Mouse (Mus musculus) megakaryocyte, adult 5-6 weeks (primary cell): ENCODE data around the gene Tfb2m. TPM values are rescaled to one million over a fixed set of nuclear protein-coding genes. Genes with fewer than 3 reads are reported as not detected.

Experiments
- ATAC-seq: 2 replicates; pipeline ENCODE4 v1.8.0; 2016; ENCODE audit warnings: mild to moderate bottlenecking, inconsistent platforms; ENCODE audit not compliant: poor library complexity, severe bottlenecking
- total RNA-seq, 2 experiments: library from RNA; stranded (forward) in 1 of 2; stranded (reverse) in 1 of 2; fragments of 153-499, 151-499 nt in 1 of 2; fragments of 221-1000, 200-1000 nt in 1 of 2; gene quantifications; 2 replicates each; pipeline versions ENCODE4 v1.2.3 to v1.2.4; 2015 to 2017

Tfb2m gene
- total RNA-seq (2015) (19.9 and 25.2 TPM in 2 replicates), total RNA-seq (2017) (19.6 and 33.1 TPM in 2 replicates)

- ATAC-seq: peak; percentile 86
Observed at GRCm38 (mm10) chr1:179545768-179546550, at the start of gene Tfb2m, which contains the start of gene Cnst. Gene Tfb2m (minus strand): TSS chr1:179546267. Gene Cnst (plus strand): TSS chr1:179546370.

GRCm38 (mm10) chr1:179592972-179593371 lies 46.9 kb upstream of the Tfb2m start:
- ATAC-seq: peak; percentile 57; the same call in 1 of the 2 replicates

DNA sequence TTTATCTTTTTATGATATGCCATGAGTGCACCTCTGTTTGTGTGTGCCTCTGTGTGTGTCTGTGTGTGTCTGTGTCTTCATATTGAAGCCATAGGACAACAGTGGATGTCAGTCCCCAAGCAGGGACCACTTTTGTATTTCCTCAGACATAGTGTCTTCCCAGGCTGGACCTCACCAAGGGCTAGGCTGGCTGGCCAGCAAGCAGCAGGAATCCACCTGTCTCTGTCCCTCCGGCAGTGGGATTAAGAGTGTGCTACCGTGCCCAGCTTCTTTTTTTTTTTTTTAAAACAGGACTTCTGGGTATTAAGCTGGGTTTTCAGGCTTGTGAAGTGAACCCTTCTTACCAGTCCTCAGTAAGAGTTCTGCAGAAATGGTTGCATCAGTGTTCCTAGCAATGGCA lies 46.1 kb upstream of the Tfb2m start:
- ATAC-seq: no peak

DNA sequence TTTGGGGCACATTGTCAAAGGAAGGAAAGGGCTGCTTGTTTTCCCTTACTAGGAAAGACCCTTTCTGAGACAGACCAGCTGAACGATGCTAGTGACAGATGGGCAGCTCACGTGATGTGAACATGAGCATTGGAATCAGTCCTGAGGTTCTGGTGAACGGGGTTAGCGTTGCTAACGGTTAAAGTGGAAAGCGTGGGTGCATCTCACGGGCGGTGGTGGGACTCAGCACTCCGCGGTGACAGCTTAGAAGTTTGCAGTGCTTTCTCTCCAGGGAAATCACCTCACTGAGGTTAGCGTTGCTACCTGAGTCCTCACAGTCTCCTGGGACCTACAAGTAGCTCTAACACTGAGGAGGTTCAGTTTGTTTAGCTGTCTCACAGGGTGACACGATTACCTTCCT lies 45.6 kb upstream of the Tfb2m start:
- no peak for ATAC-seq

DNA sequence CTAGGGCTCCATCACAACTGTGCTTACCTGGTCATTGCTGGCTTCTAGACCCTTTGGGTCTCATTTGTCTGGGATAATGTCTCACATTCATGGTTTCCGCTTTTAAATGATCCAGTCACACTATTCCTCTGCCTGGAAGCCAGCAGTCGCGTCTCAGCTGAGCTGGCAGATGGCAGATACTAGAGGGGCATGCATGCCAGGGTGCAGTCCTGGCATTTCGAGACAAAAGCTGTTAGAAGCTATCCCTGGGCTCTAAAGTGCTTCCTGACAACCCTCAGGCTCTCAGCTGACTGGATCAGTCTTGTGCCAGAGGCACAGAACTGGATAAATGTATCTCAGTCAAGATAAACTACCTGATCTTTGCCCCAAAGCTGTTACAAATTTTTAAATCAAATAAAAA lies 42.2 kb upstream of the Tfb2m start:
- no peak for ATAC-seq

- ATAC-seq: peak; percentile 81
Observed at GRCm38 (mm10) chr1:179586430-179587095, 40.5 kb upstream of the Tfb2m start.

GRCm38 (mm10) chr1:179585646-179586045 lies 39.6 kb upstream of the Tfb2m start:
- no peak for ATAC-seq

- no peak for ATAC-seq
Observed at GRCm38 (mm10) chr1:179584220-179584619, 38.2 kb upstream of the Tfb2m start.

- no peak for ATAC-seq
Observed at GRCm38 (mm10) chr1:179583090-179583489, 37.0 kb upstream of the Tfb2m start.

GRCm38 (mm10) chr1:179582021-179582433 lies 36.0 kb upstream of the Tfb2m start:
- ATAC-seq: no peak

GRCm38 (mm10) chr1:179581422-179581821 lies 35.4 kb upstream of the Tfb2m start:
- no peak for ATAC-seq

DNA sequence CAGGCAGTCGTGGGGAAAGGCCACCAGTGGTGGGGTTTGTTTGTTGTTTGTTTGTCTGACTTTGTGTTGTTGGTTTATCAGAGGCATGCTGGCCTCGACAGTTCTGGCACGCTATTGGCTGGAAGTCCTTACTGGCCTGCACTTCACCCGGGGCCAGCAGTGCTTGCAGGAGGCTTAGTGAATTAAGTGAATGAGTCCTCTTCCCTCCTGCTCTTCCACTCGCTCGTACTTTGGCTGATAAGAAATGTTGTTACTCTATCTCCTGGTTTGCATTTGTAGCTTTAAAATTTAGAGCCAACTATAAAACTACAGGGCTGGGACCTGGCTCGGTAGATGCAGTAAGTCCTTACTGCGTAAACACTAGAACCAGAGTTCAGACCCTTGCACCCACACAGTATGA lies 34.1 kb upstream of the Tfb2m start:
- ATAC-seq: no peak

- ATAC-seq: no peak
Observed at GRCm38 (mm10) chr1:179578625-179579024, 32.6 kb upstream of the Tfb2m start.

DNA sequence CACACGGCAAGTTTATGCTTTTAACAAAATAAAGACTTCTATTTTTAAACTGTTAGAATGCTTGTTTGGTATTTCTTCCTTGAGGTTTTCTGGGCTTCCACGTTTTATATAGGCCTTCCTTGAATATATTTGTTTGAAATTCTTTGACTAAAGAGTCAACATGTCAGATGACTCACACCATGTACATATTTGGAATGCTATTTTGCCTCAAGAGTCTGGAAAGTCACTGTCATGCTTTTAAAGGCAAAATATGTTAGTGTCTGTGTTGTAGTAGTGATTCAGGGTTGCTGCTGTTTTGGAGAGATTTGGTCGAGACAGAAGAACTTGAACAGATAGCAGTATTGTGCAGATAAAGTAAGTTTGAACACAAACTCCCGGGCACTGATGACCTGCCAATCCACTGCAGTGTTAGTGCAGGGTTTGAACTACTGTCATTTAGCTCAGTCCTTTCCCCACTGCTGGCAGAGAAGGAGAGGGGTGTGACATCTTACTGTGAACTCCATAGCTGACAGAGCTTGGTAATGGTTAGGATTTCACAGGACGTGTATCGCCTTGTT lies 27.7 kb upstream of the Tfb2m start:
- ATAC-seq: no peak

GRCm38 (mm10) chr1:179571686-179572085 lies 25.6 kb upstream of the Tfb2m start:
- ATAC-seq: no peak

- ATAC-seq: no peak
Observed at GRCm38 (mm10) chr1:179570482-179570881, 24.4 kb upstream of the Tfb2m start.

GRCm38 (mm10) chr1:179568690-179569398 lies 22.8 kb upstream of the Tfb2m start:
- ATAC-seq: no peak

DNA sequence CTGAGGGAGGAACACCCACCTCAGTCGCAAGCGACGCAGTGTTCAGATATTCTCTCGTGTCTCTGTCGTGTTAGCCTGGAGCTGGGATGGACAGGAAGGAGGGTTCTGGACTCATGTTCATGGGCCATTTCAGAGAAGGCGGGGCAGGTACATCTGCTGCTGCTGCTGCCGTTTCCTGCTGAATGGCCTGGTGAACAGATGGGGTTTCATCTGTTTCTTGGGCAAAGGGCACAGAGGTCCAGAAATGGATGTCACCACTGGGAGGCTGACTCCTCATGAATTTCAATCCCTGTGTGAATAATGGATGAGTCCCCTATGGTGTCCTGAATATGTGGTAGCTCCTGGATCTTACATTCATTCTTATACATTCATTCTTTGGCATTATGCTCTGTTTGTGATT lies 21.5 kb upstream of the Tfb2m start:
- no peak for ATAC-seq

DNA sequence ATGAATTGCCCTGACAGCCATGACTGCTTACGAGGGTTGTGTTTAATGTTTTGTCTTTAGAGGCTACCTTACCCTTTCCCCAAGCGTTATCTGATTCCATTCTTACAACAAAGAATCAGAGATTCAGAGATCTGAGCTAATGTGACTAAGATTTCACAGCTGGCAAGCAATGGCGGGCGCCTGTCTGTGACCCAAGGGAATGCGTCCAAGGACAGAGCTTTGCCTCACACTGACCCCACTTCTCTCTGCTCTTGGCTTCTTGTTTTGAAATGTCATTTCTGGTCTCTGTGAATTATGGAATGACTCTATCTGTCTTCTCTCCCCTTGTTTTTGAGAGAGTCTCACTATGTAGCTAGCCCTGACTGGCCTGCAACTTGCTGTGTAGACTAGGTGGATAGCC lies 17.9 kb upstream of the Tfb2m start:
- no peak for ATAC-seq

- no peak for ATAC-seq
Observed at GRCm38 (mm10) chr1:179563211-179563610, 17.1 kb upstream of the Tfb2m start.

DNA sequence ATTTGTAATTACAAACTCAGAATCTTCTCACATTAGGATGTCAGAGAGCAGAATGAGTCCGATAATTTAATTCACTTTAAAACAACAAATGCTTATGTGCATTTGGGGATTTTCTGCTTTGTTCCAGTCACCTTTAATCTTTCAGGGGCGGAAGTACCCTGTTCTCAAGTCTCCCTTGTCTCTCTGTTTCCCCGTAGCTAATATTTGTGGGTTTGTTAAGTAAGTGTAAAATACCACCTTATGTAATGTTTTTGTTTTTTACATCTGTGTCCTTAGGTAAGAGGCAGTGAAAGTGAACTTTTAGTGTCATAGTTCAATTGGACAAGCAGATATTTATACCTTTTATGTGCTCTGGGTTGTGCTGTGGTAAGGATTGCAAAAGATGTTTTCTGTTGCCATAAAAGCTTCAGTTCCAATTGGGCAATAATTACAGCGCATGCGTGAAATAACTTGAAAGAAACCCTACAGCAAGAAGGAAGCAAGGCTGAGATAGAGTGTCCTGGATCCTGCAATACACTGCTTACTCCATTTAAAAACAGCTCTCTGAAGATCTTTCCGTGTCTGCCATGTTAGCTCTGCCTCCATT lies 14.9 kb upstream of the Tfb2m start:
- ATAC-seq: peak; percentile 86
